Mouse (Mus musculus) lung, postnatal 0 days (tissue): ENCODE measurements around the gene Syt6.

ENCODE experiments used
- CTCF ChIP-seq: IDR thresholded peaks from 2 replicates; pipeline ENCODE4 v1.5.1; 2016; ENCODE audit warnings: antibody characterized with exemption, mild to moderate bottlenecking
- EP300 ChIP-seq: IDR thresholded peaks from 2 replicates; pipeline ENCODE4 v1.6.1; 2016; ENCODE audit warnings: antibody characterized with exemption, mild to moderate bottlenecking, control low read depth

DNA sequence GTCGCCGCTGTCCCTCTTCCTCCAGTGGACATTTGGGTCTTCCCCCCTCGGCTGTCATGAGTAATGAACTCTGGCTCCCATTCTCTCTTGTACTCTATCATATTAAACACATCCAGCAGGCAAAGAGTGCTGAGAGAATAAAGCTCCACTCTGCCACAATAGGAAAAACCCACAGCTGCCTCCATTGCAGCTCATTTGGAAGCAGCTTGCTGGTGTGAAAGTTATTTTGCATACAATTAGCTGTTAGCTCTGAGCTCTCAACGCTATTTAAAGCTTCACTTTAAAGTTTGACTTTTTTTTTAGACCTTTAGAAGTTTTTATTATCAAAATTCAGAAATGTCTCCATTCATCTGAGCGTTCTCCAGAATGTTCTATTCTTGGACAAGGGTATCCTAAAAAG lies 39.8 kb upstream of the Syt6 start:
- TF ChIP-seq CTCF, result no peak
- no peak for TF ChIP-seq EP300
